Mouse (Mus musculus): ENCODE measurements around the gene Col7a1.

Gene Col7a1

DNA sequence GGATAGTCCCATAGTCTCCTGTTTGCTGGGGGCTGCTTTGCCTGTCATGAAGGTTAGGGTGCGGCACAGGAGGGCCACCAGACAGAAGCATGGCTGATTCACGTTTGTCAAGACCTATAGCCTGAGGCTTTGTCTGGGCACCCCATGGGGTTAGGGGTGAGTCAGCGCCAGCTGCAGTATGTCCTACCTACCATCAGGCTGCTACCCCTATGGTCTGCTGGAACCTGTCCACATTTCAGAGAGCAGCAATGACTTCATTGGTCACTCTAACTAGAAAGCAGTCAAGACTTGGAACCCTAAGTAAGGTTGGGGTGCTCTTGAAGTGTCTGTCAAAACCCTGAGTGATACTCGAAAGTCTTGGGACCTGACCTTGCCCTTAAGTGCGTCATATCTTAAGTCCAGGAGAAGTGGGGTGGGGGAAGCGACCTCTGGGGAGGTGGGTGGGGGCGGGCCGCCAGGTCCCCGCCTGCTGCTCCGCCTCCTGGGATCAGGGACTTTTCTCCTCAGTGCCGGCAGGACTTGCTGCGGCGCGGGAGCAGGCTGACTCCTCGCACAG lies at the start of gene Col7a1:
TSS of gene Col7a1 (plus strand) at position 506 of the 556 bp plus-strand sequence.
- no peak for DNase-seq (ENCODE audit: low spot score)

DNA sequence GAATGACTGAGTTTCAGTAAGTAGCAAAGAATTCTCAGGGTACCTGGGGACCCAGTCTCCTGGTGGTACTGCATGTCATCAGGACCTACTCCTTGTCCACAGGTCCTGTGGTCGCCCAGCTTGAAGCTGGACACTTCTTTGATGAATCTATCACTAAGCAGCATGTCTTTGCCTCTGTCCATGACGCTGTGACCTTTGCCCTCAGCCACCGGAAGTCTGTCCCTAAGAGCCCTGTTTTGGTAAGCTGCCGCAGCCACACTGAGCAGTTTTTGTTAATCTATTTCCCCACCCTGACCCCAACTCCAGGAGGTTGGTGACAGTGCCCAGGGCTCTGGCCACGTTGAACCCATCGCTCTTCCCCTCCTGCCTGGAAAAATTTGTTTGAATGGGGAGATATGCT lies 41.1 kb upstream of the Col7a1 start:
- DNase-seq (ENCODE audit: low spot score), result no peak

- no peak for DNase-seq (ENCODE audit: low spot score)
These were observed 40.2 kb upstream of the Col7a1 start for GRCm38 (mm10) chr9:108913161-108913560.

GRCm38 (mm10) chr9:108913621-108914020 lies 39.8 kb upstream of the Col7a1 start:
- no peak for DNase-seq (ENCODE audit: low spot score)

- DNase-seq (ENCODE audit: low spot score), result no peak
These were observed 38.9 kb upstream of the Col7a1 start, which contains the start of gene Tmem89 for GRCm38 (mm10) chr9:108914491-108914890. TSS of gene Tmem89 (plus strand) at chr9:108914619.

DNA sequence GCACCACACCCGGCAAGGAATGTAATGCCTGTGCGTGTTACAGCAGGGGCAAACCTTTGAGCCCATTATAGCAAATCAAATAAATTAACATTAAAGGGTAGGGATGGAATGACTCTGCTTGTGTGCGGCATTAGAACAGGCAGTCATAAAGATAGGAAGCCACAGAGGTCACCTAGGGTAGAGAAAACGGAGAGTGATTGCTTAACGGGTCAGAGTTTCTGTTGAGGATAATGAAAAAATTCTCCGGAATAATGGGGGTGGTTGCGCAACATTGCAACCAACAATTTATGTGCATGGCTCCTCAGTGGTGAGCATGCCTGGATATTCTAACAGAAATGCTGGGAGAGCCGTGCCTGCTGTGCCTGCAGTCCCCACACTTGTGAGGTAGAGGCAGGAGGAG lies 27.5 kb upstream of the Col7a1 start:
- DNase-seq (ENCODE audit: low spot score), result no peak

- no peak for DNase-seq (ENCODE audit: low spot score)
These were observed 25.0 kb upstream of the Col7a1 start for GRCm38 (mm10) chr9:108928424-108928823.

- DNase-seq (ENCODE audit: low spot score), result no peak
These were observed 17.4 kb upstream of the Col7a1 start for GRCm38 (mm10) chr9:108935991-108936390.

- DNase-seq (ENCODE audit: low spot score), result peak; percentile 80
These were observed 16.7 kb upstream of the Col7a1 start, which contains the start of gene Uqcrc1 for GRCm38 (mm10) chr9:108936418-108937364. TSS of gene Uqcrc1 (plus strand) at chr9:108936633.

- no peak for DNase-seq (ENCODE audit: low spot score)
These were observed 8.3 kb upstream of the Col7a1 start for GRCm38 (mm10) chr9:108945111-108945510.

DNA sequence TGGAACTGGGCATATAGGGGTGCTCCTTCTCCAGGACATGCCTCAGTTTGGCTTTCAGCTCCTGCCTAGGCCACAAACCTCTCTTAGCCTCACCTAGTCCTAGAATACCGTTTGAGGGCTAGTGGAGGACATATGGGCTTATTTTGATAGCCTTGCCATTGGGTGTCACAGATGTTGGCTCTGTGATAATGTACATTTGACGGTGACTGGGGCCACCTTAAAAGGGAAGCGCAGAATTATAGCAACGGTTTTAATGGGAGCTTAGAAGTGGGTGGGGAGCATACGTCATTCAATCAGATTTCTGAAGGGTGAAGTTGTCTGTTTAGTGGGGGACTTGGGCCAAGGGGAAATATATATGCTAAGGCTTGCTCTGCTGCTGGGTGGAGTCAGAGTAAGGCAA lies 7.8 kb upstream of the Col7a1 start:
- no peak for DNase-seq (ENCODE audit: low spot score)

- DNase-seq (ENCODE audit: low spot score), result no peak
These were observed 4.0 kb upstream of the Col7a1 start for GRCm38 (mm10) chr9:108949231-108949966.

DNA sequence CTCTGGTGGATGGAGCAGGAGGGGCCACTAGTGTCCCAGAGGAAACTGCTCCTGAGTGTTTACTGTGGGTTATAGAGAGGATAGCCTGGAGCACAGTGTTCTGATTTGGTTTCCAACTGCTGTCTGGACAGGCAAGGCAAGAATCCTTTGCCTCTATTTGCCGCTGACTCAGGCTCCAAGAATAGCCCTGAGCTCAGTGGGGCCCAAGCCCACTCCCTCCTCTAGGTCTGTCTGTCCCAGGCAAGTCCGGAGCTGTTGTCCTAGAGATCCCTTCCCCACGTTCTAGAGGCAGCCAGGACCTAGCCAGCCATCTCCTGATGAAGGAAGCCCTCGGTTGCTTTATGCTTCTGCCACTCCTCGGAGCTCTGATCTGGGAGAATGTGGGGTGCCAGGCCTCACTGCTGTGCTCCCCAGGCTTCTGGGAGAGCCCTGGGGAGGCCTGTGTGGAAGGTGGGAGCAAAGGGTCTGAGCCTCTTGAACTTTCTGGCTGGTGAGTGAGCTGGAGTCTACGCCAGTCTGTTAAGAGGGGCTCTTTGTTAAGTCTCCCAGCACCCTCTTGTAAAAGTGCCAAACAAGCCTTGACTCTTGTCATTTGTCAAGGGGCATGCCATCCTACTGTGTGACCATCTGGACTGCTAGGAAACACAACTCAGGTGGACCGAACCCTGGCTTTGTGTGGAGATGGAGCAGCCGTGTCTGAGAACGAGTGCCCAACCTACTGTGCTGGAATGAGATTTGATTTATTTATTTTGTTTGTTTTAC lies 3.2 kb upstream of the Col7a1 start:
- DNase-seq (ENCODE audit: low spot score), result no peak

GRCm38 (mm10) chr9:108955241-108955640 lies 1.9 kb downstream of the Col7a1 start:
- DNase-seq (ENCODE audit: low spot score), result no peak

DNA sequence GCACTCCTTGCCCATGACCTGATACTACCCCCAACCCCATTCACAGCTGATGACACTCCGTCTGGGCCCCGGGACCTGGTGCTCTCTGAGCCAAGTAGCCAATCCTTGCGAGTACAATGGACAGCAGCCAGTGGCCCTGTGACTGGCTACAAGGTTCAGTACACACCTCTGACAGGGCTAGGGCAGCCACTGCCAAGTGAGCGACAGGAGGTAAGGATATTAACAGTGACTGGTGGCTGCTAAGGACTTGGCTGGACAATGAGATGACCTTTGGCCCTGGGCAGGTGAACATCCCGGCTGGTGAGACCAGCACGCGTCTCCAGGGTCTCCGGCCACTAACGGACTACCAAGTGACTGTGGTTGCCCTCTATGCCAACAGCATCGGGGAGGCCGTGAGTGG lies 2.5 kb downstream of the Col7a1 start:
- DNase-seq (ENCODE audit: low spot score), result no peak

DNA sequence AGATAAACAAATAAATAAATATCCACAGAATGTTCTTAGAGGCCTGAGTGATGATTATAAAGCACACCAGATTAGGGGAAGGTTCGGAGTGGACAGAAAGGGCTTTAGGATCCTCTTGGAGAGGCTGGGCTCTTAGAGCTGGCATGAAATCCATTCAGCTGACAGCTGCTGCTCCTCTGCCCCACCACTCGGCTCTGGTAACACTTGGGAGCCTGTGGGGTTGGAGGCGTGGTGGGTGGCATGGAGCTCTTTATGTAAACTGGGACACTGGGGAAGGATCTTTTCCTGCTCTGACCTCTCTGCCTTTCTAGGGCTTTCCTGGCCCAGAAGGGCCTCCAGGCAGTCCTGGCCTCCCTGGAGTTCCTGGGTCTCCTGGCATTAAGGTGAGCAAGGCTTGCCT lies 10.2 kb downstream of the Col7a1 start:
- DNase-seq (ENCODE audit: low spot score), result no peak

- DNase-seq (ENCODE audit: low spot score), result no peak
These were observed 11.0 kb downstream of the Col7a1 start for GRCm38 (mm10) chr9:108964338-108964737.

GRCm38 (mm10) chr9:108970623-108971022 lies 17.2 kb downstream of the Col7a1 start:
- DNase-seq (ENCODE audit: low spot score), result no peak

DNA sequence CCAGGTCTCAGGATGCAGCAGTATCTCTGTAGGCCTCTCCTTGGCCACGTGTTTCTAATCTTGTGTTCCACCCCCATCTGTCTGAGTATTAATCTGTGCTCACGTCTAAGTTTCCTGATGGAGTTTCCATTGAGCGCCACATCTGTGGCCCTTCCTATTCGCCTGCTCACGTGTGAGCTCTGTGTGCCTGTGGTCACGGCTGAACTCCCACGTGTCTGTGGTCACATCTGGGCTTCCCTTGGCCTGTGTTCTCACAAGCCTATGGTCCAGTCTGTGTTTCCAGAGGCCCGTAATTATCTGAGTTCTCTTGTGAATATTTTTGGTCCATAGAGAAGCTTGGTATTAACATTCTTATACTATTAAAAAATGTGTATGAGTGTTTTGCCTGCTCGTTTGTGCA lies 23.1 kb downstream of the Col7a1 start:
- no peak for DNase-seq (ENCODE audit: low spot score)

DNA sequence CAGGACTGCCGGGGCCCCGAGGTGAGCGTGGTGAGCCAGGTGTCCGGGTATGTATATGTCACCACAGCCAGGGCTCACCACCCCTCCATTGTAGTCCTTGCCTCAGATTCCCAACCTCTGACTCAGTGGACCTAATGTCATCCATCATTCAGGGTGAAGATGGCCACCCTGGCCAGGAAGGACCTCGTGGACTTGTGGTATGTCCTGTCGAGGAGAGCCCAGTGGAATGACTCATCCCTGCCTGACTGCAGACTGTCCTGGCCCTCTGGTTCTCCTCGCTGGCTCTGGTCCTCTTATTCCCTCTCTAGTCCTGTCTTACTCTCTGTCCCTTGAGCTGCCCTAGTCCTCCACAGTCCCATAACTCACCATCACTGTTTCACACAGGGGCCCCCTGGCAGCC lies 24.6 kb downstream of the Col7a1 start:
- DNase-seq (ENCODE audit: low spot score), result no peak

DNA sequence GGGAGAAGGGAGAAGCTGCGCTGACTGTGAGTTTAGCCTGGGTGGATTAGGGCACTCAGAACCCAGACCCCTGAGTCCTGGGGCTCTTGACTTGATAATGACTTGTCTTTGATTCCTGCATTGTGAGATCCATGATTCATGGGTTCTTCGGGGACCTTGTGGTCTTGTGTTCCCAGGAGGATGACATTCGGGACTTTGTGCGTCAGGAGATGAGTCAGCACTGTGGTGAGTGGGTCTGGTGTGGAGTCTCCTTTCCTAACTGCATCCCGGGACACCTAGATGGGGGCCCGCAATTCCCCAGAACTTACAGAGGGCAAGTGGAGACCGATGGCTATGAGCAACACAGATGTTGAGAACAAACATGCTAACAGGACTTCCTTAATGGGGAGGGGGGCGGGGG lies 29.1 kb downstream of the Col7a1 start:
- no peak for DNase-seq (ENCODE audit: low spot score)

DNA sequence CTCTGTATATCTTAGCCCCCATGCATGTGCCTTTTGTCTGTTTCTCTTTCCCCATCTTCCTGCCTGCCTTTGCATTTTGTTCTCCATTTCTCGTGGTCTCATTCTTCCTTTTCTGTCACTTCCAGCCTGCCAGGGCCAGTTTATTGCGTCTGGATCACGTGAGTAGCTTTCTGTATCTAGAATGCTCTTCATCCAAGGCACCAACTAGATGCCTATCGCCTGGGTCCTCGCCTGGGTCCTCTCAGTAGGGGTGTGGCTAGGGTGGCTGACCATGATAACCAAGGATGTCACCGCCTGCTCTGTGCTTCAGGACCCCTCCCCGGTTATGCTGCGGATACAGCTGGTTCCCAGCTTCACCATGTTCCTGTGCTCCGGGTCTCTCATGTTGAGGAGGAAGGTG lies 29.8 kb downstream of the Col7a1 start:
- DNase-seq (ENCODE audit: low spot score), result no peak
